Mouse (Mus musculus) forebrain, embryonic 15.5 days (tissue): ENCODE data around the gene Ms4a6c. TPM values are rescaled to one million over a fixed set of nuclear protein-coding genes. Genes with fewer than 3 reads are reported as not detected.
"Not testable (repeated sequence)": the region's sequence is repeated elsewhere in the genome, so short reads cannot be mapped to it uniquely, and the experiment has no call there.

Source experiments
- ATAC-seq: fragments of 200-750 bp; cut with Nextera tagmentation; replicated peaks from 2 replicates; pipeline ENCODE4 v1.8.0; 2017; ENCODE audit warnings: mild to moderate bottlenecking, moderate TSS enrichment, moderate library complexity
- H3K27ac ChIP-seq: fragments of 300-500 bp; sonication (generic); replicated peaks from 2 replicates; pipeline ENCODE4 v1.5.1; 2015; ENCODE audit warnings: mild to moderate bottlenecking, inconsistent platforms
- H3K27me3 ChIP-seq: fragments of 300-500 bp; sonication (generic); 2 replicates; pipeline ENCODE4 v1.6.1; 2015; ENCODE audit warnings: inconsistent platforms
- H3K36me3 ChIP-seq: fragments of 300-500 bp; sonication (generic); 2 replicates; pipeline ENCODE4 v1.6.1; 2015; ENCODE audit warnings: mild to moderate bottlenecking, inconsistent platforms
- H3K4me1 ChIP-seq: fragments of 300-500 bp; sonication (generic); 2 replicates; pipeline ENCODE4 v1.6.1; 2015; ENCODE audit warnings: inconsistent platforms
- H3K4me2 ChIP-seq: fragments of 300-500 bp; sonication (generic); replicated peaks from 2 replicates; pipeline ENCODE4 v1.6.1; 2015; ENCODE audit warnings: mild to moderate bottlenecking, inconsistent platforms
- H3K4me3 ChIP-seq: fragments of 300-500 bp; sonication (generic); 2 replicates; pipeline ENCODE4 v1.5.1; 2015; ENCODE audit warnings: mild to moderate bottlenecking, inconsistent platforms
- H3K9ac ChIP-seq: fragments of 300-500 bp; sonication (generic); replicated peaks from 2 replicates; pipeline ENCODE4 v1.6.1; 2015; ENCODE audit warnings: mild to moderate bottlenecking, inconsistent platforms
- H3K9me3 ChIP-seq: fragments of 300-500 bp; sonication (generic); 2 replicates; pipeline ENCODE4 v1.6.1; 2016; ENCODE audit warnings: inconsistent platforms
- WGBS: fragments of 180-500 bp; shearing (Covaris S2); methylation state at CpG from one replicate; pipeline ENCODE4 v1.1.7; 2015; ENCODE audit warnings: mixed read lengths; 5-methylcytosine and 5-hydroxymethylcytosine counted together
- polyA plus RNA-seq: library from polyadenylated mRNA; unstranded; fragments of >200 nt; fragmentation: Nextera tagmentation; extraction: Ambion mirVana; gene quantifications from 2 replicates; pipeline ENCODE4 v1.2.1, GENCODE M21; 2015

Ms4a6c gene
- 1.3 and 1.7 TPM in 2 replicates for polyA plus RNA-seq

GRCm38 (mm10) chr19:11469215-11469614 is at the start of gene Ms4a6c:
Gene Ms4a6c (plus strand): TSS chr19:11469366.
- not testable (repeated sequence) for H3K27ac ChIP-seq, H3K4me3 ChIP-seq, H3K4me2 ChIP-seq, H3K36me3 ChIP-seq, H3K27me3 ChIP-seq, ATAC-seq, H3K9me3 ChIP-seq, H3K4me1 ChIP-seq, H3K9ac ChIP-seq
- 86% methylated on average over 4 of the region's 4 CpGs for WGBS

GRCm38 (mm10) chr19:11431209-11431608 is 38.0 kb upstream of the Ms4a6c start:
- H3K4me1 ChIP-seq, H3K4me3 ChIP-seq, H3K27ac ChIP-seq, ATAC-seq, H3K9ac ChIP-seq, H3K27me3 ChIP-seq, H3K4me2 ChIP-seq, H3K36me3 ChIP-seq, H3K9me3 ChIP-seq: not testable (repeated sequence)
- 83% methylated on average over 1 of the region's 1 CpGs for WGBS

GRCm38 (mm10) chr19:11435058-11435834 is 33.9 kb upstream of the Ms4a6c start:
- no peaks in the 10 kb centered on the region for H3K27me3 ChIP-seq
- 89% methylated on average over 4 of the region's 4 CpGs for WGBS
- H3K9me3 ChIP-seq: no peaks in the 10 kb centered on the region
- no peak overlapping the region for H3K4me3 ChIP-seq
- H3K4me1 ChIP-seq: no peaks in the 10 kb centered on the region
- no peaks in the 10 kb centered on the region for H3K36me3 ChIP-seq
- no peak for ATAC-seq
- H3K9ac ChIP-seq: no peak overlapping the region
- H3K4me2 ChIP-seq: no peak overlapping the region
- H3K27ac ChIP-seq: no peak overlapping the region

GRCm38 (mm10) chr19:11443338-11443737 is 25.8 kb upstream of the Ms4a6c start, which contains the start of gene Ms4a4b:
Gene Ms4a4b (plus strand): TSS chr19:11443553.
- Histone ChIP-seq H3K9ac (no peak within 1 kb of the TSS), H3K36me3 (no peaks in the 10 kb centered on the region), H3K4me3 (no peak within 1 kb of the TSS), H3K27me3 (no peaks in the 10 kb centered on the region), H3K4me1 (no peaks in the 10 kb centered on the region), H3K9me3 (no peaks in the 10 kb centered on the region), H3K27ac (no peak within 1 kb of the TSS), H3K4me2 (no peak within 1 kb of the TSS)
- ATAC-seq: no peak

- H3K4me3 ChIP-seq: no peak overlapping the region
- no peaks in the 10 kb centered on the region for H3K9me3 ChIP-seq
- ATAC-seq: no peak
- no peaks in the 10 kb centered on the region for H3K4me1 ChIP-seq
- H3K27ac ChIP-seq: no peak overlapping the region
- H3K27me3 ChIP-seq: no peaks in the 10 kb centered on the region
- H3K36me3 ChIP-seq: no peaks in the 10 kb centered on the region
- no peak overlapping the region for H3K4me2 ChIP-seq
- 91% methylated on average over 5 of the region's 5 CpGs for WGBS
- no peak overlapping the region for H3K9ac ChIP-seq
These were observed 25.2 kb upstream of the Ms4a6c start for GRCm38 (mm10) chr19:11443964-11444363.

GRCm38 (mm10) chr19:11447238-11447637 is 21.9 kb upstream of the Ms4a6c start:
- no peak for ATAC-seq
- no peak overlapping the region for H3K4me3 ChIP-seq
- H3K36me3 ChIP-seq: no peaks in the 10 kb centered on the region
- no peak overlapping the region for H3K4me2 ChIP-seq
- no peak overlapping the region for H3K9ac ChIP-seq
- H3K27me3 ChIP-seq: no peaks in the 10 kb centered on the region
- WGBS: 82% methylated on average over 2 of the region's 2 CpGs
- H3K4me1 ChIP-seq: no peaks in the 10 kb centered on the region
- H3K27ac ChIP-seq: no peak overlapping the region
- no peaks in the 10 kb centered on the region for H3K9me3 ChIP-seq

GRCm38 (mm10) chr19:11459041-11459440 is 10.1 kb upstream of the Ms4a6c start:
- not testable (repeated sequence) for H3K4me2 ChIP-seq, H3K36me3 ChIP-seq, H3K27ac ChIP-seq, ATAC-seq, H3K9ac ChIP-seq, H3K4me3 ChIP-seq, H3K9me3 ChIP-seq, H3K4me1 ChIP-seq, H3K27me3 ChIP-seq
- 81% methylated on average over 4 of the region's 4 CpGs for WGBS

- not testable (repeated sequence) for ATAC-seq, H3K4me2 ChIP-seq, H3K36me3 ChIP-seq, H3K27ac ChIP-seq, H3K9me3 ChIP-seq, H3K4me3 ChIP-seq, H3K9ac ChIP-seq, H3K4me1 ChIP-seq, H3K27me3 ChIP-seq
- 75% methylated on average over 1 of the region's 1 CpGs for WGBS
These were observed 4.4 kb upstream of the Ms4a6c start for GRCm38 (mm10) chr19:11464795-11465194.

GRCm38 (mm10) chr19:11466471-11466870 is 2.7 kb upstream of the Ms4a6c start:
- H3K9ac ChIP-seq: no peak overlapping the region
- 80% methylated on average over 5 of the region's 5 CpGs for WGBS
- H3K4me1 ChIP-seq: no peaks in the 10 kb centered on the region
- ATAC-seq: no peak
- no peak overlapping the region for H3K4me2 ChIP-seq
- no peak overlapping the region for H3K27ac ChIP-seq
- no peaks in the 10 kb centered on the region for H3K27me3 ChIP-seq
- no peaks in the 10 kb centered on the region for H3K9me3 ChIP-seq
- H3K4me3 ChIP-seq: no peak overlapping the region
- H3K36me3 ChIP-seq: no peaks in the 10 kb centered on the region

- not testable (repeated sequence) for H3K4me1 ChIP-seq, H3K36me3 ChIP-seq, H3K9ac ChIP-seq, H3K4me2 ChIP-seq, H3K4me3 ChIP-seq, H3K27me3 ChIP-seq, H3K9me3 ChIP-seq, H3K27ac ChIP-seq, ATAC-seq
- WGBS: 71% methylated on average over 1 of the region's 1 CpGs
These were observed 805 bp upstream of the Ms4a6c start for GRCm38 (mm10) chr19:11468361-11468760.

- Histone ChIP-seq H3K9ac (no peak overlapping the region), H3K9me3 (no peaks in the 10 kb centered on the region), H3K4me1 (no peaks in the 10 kb centered on the region), H3K27ac (no peak overlapping the region), H3K4me3 (no peak overlapping the region), H3K4me2 (no peak overlapping the region), H3K36me3 (no peaks in the 10 kb centered on the region), H3K27me3 (no peaks in the 10 kb centered on the region)
- ATAC-seq: no peak
- WGBS: 84% methylated on average over 2 of the region's 2 CpGs
These were observed 10.5 kb downstream of the Ms4a6c start for GRCm38 (mm10) chr19:11479714-11480113.

- H3K9ac ChIP-seq: no peak overlapping the region
- no peaks in the 10 kb centered on the region for H3K36me3 ChIP-seq
- no peak overlapping the region for H3K4me2 ChIP-seq
- WGBS: 94% methylated on average over 2 of the region's 2 CpGs
- H3K4me1 ChIP-seq: no peaks in the 10 kb centered on the region
- H3K9me3 ChIP-seq: no peaks in the 10 kb centered on the region
- H3K27me3 ChIP-seq: no peaks in the 10 kb centered on the region
- no peak for ATAC-seq
- no peak overlapping the region for H3K4me3 ChIP-seq
- no peak overlapping the region for H3K27ac ChIP-seq
These were observed 13.5 kb downstream of the Ms4a6c start for GRCm38 (mm10) chr19:11482684-11483083.

- Histone ChIP-seq H3K4me3 (no peak overlapping the region), H3K9me3 (no peaks in the 10 kb centered on the region), H3K27ac (no peak overlapping the region), H3K36me3 (no peaks in the 10 kb centered on the region), H3K4me2 (no peak overlapping the region), H3K4me1 (no peaks in the 10 kb centered on the region), H3K27me3 (no peaks in the 10 kb centered on the region), H3K9ac (no peak overlapping the region)
- ATAC-seq: no peak
- WGBS: 70% methylated on average over 4 of the region's 4 CpGs
These were observed 14.8 kb downstream of the Ms4a6c start for GRCm38 (mm10) chr19:11483941-11484340.
